Mouse (Mus musculus): ENCODE results near the gene Insm2.

Gene Insm2

DNA sequence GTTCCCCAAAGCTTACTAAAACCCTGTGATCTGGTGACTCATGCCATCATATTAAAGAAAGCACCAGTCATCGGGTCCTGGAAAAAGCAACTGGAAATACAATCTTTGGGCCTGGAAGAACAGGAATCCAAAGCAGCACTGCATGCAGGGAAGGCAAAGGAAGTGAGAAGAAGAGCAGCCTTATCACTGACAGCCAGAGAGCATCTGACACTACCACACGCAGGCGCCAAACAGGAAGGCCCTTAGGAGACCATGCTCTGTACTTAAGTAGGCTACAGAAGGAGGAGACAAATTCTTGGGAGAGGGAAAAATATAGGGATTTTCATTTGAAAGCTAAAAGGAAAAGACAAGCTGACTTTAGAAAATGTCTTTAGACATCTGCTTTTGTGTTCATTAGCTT, 5.2 kb downstream of the Insm2 start:
- DNase-seq (ENCODE audit: low spot score), result no peak

DNA sequence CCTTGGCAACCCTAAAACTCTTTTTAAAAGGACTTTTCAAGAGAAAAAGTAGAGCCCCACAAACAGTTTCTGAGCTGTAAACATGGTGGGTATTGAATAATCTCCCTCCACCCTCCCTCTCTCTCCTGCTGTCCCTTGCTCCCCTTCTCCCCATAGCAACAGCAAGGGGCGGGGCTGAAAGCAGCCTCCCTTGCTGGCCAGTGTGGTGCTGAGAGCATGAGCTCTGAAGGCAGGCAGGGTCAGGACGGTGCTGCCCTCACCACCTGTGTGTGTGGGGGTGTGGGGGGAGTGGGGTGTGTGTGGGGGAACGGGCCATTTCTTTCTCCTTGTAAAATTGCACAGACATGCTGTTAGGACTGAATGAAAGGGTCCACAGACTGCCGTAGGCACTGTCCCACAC, 8.7 kb downstream of the Insm2 start:
- no peak for DNase-seq (ENCODE audit: low spot score)

DNA sequence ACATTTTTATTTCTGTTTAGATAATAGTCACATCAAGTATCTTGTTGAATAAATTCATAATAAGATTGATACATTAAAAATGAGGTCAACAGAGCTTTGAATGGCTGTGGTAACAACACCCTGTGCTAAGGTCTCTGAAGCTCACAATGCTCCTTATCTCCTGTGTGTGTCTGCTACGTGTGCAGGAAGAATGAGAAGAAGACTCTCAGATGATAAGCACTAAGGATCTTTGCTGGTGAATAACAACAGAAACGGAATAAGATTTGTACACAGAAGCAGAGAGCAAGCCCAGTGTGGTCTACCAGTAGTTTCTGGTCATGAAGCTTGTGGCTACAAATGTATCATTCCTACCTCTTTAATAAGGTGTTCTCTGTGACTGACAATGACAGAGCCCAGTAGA, 11.6 kb downstream of the Insm2 start:
- no peak for DNase-seq (ENCODE audit: low spot score)

DNA sequence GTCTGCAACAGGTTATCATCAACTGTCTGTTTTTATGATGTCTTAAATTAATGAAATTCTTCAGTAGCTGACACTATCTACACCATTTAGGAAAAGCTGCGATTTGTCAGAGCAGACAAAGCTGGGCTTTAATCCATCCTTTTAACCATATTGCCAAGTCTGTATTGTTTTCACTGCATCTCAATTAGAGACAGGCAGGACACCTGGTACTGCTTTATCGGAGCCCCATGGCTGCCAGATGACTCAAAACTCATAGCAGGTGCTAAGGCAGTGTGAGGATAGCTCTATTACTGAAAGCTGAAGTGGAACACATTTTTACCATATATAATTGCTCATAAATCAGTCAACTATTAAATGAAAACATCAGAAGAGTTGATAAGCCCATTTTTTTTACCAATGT, 21.1 kb downstream of the Insm2 start:
- DNase-seq (ENCODE audit: low spot score), result no peak

DNA sequence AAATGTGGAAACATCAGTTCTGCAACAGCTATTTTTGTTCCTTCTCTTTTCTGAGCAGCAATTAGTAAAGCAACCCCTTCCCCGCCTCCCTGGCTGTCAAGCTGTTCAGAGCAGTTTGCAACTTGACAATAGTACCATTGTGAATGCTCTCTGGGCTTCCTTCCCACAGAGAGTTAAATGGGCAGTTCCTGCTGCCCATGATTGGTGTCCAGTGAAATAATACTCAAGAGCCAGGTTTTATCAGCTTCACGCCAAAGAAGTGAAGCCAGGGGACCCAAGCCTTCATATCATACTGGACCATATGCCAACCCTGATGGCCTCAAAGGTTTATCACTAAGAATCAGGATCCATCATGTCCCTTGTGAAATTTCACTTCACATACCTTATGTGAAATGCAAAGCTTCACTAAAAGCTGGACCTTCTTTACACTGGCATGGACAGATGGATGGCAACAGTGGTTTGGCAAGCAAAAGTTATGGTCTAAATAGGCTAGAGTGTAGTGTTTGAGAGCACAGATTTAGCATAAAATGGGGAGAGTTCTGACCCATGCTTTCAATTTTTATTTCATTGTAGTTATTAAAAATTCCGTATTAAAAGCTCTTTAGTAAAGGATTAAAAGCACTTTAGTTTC, 23.5 kb downstream of the Insm2 start:
- DNase-seq (ENCODE audit: low spot score), result no peak

DNA sequence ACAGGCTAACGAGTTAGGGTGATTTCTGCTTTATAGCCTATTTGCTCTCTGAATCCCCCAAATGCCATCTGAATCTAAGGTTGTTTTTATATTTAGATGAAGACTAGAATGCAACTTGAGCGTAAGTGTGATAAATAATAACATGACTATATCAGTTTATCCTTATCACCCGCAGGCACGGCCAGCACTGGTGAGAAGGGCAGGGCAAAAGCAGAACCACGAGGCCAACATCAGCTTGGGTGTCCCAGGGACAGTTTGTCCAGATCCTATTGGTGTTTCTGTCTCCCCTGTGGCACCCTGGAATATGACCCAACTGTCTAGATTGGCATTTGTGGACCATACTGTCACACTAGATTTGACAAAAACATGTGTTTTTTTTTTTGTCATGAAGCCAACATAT, 24.0 kb downstream of the Insm2 start:
- no peak for DNase-seq (ENCODE audit: low spot score)

DNA sequence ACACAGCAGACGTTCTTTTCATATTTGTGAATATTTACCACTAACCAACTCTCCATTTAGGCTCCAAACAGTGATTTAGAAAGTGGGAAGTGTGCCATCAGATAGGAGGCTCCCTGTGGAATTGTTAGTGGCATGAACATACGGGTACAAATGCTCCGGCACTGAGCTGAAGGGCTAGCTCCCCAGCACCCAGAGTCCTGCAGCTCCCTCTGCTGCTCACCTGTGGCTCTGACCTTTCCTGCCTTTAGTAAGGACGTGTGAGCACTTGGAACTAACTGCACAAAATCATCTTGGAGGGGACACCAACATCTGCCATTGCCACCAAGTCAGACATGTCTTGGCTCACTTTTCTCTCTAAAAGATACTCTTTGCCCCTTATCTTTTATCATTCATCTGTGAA, 27.5 kb downstream of the Insm2 start:
- DNase-seq (ENCODE audit: low spot score), result no peak

DNA sequence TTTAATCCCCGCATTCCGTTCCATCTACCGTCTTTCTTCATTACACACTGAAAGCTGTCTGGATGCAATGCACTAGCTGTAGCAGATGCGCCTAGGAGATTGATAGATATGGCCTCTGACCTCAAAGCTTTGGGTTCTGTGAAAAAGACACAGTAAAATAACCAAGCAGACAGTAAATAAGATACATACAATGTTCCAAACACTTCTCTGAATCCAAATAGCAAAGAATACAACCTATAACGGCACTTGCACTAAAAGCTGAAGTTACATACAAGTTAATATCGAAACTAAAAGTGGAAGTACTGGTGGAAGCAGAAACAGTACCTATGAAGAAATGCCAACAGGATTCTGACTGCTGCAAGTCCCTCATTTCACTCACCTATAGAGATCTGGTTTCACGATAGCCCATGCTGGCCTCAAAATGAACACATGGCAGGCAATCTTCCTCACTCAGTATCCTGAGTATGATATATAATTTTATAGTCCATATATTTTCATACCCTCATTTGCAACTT, 48.8 kb downstream of the Insm2 start:
- no peak for DNase-seq (ENCODE audit: low spot score)

Measured in lung, postnatal 25 days (tissue).